Mouse (Mus musculus) ovary, adult 18-20 months (tissue): ENCODE results near the gene Nrd1.
A peak's percentile ranks its signal among the peaks of the same experiment; 100 is the strongest.

Source experiments
- DNase-seq: peaks from one replicate; pipeline ENCODE4 v3.0.0; 2022; ENCODE audit warnings: low spot score, mixed read lengths

The Nrd1 gene

GRCm38 (mm10) chr4:109026543-109026942 lies 26.1 kb downstream of the Nrd1 start:
- DNase-seq: no peak

- DNase-seq: no peak
These were observed 29.4 kb downstream of the Nrd1 start for GRCm38 (mm10) chr4:109029857-109030256.

- DNase-seq: no peak
These were observed 29.8 kb downstream of the Nrd1 start for GRCm38 (mm10) chr4:109030266-109030665.

DNA sequence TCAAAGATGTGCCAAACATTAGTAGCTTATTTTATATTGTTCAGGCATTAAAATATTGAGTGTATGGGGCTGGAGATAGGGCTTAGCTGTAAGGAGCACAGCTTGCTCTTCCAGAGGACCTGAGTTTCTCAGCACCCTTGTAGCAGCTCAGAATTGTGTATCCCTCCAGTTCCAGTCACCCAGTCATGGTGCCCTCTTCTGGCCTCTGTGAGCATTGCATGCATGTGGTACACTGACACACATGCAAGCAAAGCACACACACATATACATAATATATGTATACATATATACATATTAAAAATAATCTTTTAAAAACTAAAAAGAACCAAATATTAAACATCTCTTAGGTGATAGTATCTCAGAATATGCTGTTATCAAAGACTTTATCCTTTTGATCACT lies 35.9 kb downstream of the Nrd1 start:
- DNase-seq: no peak

DNA sequence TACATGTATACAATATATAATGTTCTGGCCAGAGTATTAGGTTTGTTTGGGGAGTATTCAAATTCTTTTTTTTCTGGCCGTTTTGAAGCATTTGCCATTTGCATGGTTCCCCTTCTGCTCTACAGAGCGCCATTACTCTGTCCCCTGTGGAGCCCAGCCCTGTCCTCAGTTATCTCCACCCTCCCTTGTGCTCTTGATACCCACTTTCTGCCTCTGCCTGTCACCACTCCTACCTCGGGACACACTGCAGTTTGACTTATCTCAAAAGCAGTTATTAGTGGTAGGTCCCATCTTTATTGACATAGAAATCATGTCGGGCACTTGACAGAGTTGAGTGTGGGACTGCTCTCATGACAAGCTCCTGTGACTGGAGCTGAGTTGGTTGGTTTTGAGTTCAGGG lies 42.3 kb downstream of the Nrd1 start:
- DNase-seq: no peak

- DNase-seq: no peak
These were observed 42.8 kb downstream of the Nrd1 start for GRCm38 (mm10) chr4:109043294-109043693.

DNA sequence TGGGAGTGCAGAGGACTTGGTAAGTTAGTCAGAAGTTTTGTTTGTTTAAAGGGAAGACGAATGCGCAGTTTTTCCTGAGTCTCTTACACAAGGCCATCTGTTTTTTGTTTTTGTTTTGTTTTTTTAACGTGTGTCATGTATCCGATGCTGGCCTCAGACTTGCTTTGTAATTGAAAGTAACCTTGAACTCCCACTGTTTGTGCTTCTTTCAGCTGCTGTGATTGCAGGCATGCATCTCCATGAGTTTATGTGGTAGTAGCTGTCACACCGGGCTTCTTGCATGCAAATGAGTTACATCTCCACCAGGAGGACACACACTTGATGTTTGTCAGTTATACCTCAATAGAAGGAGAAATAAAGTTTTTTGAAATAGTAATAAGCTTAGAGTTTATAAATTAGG lies 43.3 kb downstream of the Nrd1 start:
- no peak for DNase-seq

DNA sequence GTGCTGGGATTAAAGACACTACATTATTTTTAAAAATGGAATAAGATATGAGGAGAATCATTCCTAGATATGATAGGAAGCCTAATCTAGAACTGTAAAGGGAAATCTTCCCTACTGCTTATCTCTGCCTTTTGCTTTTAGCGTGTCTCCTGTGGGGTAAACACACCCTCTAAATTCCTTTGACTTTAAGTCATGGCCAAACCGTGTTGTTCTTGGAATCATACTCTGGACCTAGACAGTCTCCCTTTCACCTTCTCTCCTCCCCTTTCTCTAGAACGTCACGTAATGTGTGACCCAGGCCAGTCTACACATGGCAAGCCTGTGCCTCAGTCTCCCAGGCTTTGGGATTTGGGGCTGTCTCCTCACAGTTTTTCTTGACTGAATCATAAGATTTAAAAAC lies 47.8 kb downstream of the Nrd1 start:
- no peak for DNase-seq

DNA sequence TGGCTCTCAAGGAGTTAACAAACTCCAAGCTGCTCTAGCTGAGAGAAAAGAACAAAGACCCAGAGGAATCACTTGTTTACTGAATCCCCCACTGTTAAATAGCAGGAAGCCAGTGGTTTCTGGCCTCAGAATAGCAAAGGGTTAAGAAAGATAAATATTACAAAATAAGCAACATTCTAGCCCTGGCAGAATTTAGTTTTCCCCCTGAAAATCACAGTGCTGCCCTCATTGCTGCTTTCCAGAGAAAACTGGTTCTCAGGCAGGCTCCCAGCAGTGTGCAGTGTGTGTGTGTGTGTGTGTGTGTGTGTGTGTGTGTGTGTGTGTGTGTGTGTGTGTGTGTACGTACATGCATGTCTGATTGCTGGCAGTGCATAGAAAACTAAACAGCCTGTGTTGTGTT lies 51.8 kb downstream of the Nrd1 start:
- no peak for DNase-seq

- DNase-seq: no peak
These were observed 53.5 kb downstream of the Nrd1 start for GRCm38 (mm10) chr4:109054003-109054402.

DNA sequence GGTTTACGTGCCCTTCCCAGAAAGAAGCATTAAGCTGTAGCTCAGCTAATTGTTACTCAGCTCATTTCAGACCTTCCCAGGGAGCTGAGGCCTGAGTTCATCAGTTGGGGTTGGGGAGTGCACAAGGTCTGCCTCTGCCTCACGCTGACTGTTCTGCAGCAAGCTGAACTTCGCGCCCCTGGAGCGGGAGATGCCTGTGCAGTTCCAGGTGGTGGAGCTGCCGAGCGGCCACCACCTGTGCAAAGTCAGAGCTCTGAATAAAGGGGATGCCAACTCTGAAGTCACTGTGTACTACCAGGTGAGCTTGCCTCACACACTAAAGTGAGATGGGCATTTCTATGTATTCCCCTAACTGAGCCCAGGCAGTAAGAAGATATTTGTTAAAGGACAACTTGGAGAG lies 55.9 kb downstream of the Nrd1 start:
- no peak for DNase-seq

DNA sequence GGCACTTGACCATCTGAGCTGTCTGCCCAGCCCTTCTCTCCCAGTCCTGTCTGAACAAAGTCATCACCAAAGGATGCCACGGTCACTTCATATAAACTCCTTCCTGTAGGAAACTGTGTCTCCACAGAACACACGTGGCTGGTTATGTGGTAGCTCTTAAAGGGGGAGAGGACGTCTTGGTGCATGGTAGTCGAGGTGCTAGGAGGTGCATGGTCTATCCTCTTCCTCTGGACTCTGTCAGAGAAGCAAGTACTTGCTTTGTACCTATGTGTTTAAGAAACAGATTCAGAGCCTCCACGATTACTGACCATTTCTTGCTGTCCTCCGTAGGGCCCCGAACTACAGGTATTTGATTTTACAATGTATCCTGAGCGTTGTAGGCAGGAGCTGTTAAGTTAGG lies 57.2 kb downstream of the Nrd1 start:
- DNase-seq: no peak

- DNase-seq: peak; percentile 16
These were observed 58.9 kb downstream of the Nrd1 start for GRCm38 (mm10) chr4:109059255-109059821.

DNA sequence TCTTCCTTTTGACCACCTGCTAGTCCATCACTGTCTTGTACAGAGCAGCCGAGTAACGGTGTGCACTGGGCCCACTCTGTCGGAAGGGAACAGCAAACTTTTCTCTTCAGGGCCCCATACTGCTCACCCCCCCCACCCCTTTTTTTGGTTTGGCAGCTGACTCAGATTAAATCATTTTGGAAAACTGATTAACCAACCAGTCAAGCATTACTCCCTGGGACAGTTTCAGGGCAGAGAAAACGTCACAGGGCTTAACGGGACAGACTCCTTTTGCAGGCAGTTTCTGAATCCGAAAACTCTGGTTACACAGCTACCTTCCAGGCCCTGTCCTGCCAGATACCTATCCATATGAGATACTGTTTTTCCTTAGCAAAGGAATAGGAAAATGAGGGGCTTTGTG lies 64.5 kb downstream of the Nrd1 start:
- no peak for DNase-seq

- DNase-seq: no peak
These were observed 65.3 kb downstream of the Nrd1 start for GRCm38 (mm10) chr4:109065714-109066113.

- no peak for DNase-seq
These were observed 72.4 kb downstream of the Nrd1 start for GRCm38 (mm10) chr4:109072891-109073290.

GRCm38 (mm10) chr4:109073296-109073695 lies 72.8 kb downstream of the Nrd1 start:
- no peak for DNase-seq

GRCm38 (mm10) chr4:109078941-109079340 lies 78.5 kb downstream of the Nrd1 start:
- DNase-seq: no peak

- DNase-seq: no peak
These were observed 79.2 kb downstream of the Nrd1 start for GRCm38 (mm10) chr4:109079676-109080075.

- DNase-seq: no peak
These were observed 79.7 kb downstream of the Nrd1 start for GRCm38 (mm10) chr4:109080118-109080517.

GRCm38 (mm10) chr4:109089171-109089570 lies 88.7 kb downstream of the Nrd1 start:
- no peak for DNase-seq

- DNase-seq: peak; percentile 35
These were observed 89.5 kb downstream of the Nrd1 start for GRCm38 (mm10) chr4:109089999-109090398.

GRCm38 (mm10) chr4:109091241-109091777 lies 90.9 kb downstream of the Nrd1 start:
- no peak for DNase-seq

DNA sequence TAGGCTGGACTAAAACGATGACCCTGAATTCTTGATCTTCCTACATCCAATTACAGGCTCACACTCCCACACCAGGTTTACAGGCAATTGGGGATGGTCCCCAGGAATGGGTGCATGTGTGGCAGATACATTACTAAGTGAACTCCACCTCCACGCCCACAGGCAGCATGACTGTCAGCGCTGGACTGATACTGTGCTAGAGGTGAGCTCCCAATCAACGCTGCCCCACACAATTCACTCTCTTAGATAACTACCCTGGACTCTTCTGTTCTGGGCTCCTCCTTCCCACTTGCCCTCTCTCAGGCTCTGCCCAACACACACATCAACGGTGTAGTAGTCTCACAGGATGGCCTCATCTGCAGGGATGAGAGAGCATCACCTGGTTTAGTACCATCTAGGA lies 91.9 kb downstream of the Nrd1 start:
- no peak for DNase-seq
